Mouse (Mus musculus) heart, adult 9 months (tissue): ENCODE results near the gene Nav1.

Experiments
- DNase-seq, 2 experiments: peaks; one replicate each; pipeline ENCODE4 v3.0.0; 2022; ENCODE audit warnings: low spot score in 2 of 2

Gene Nav1

GRCm38 (mm10) chr1:135617344-135617743 is 10.2 kb upstream of the Nav1 start:
- DNase-seq: no peak

- peak; percentile 67 to 72 for DNase-seq
These were observed 8.9 kb upstream of the Nav1 start for GRCm38 (mm10) chr1:135615715-135616641.

- no peak for DNase-seq
These were observed 2.5 kb upstream of the Nav1 start for GRCm38 (mm10) chr1:135609621-135610020.

- no peak for DNase-seq
These were observed 610 bp downstream of the Nav1 start for GRCm38 (mm10) chr1:135606355-135607015.

- DNase-seq: no peak
These were observed 1.6 kb downstream of the Nav1 start for GRCm38 (mm10) chr1:135605530-135605929.

- no peak for DNase-seq
These were observed 2.6 kb downstream of the Nav1 start for GRCm38 (mm10) chr1:135604361-135605052.

GRCm38 (mm10) chr1:135603121-135603870 is 3.8 kb downstream of the Nav1 start:
- DNase-seq: no peak

- DNase-seq: no peak
These were observed 6.8 kb downstream of the Nav1 start for GRCm38 (mm10) chr1:135600023-135601005.

- DNase-seq: no peak
These were observed 8.7 kb downstream of the Nav1 start for GRCm38 (mm10) chr1:135598251-135598879.

- DNase-seq: no peak
These were observed 12.7 kb downstream of the Nav1 start for GRCm38 (mm10) chr1:135594279-135594903.

- peak; percentile 74 to 79 for DNase-seq
These were observed 13.4 kb downstream of the Nav1 start for GRCm38 (mm10) chr1:135593560-135594278.

GRCm38 (mm10) chr1:135590776-135591175 is 16.3 kb downstream of the Nav1 start:
- DNase-seq: peak; percentile 77 to 79

- DNase-seq: no peak
These were observed 18.1 kb downstream of the Nav1 start for GRCm38 (mm10) chr1:135588973-135589372.

- no peak for DNase-seq
These were observed 20.2 kb downstream of the Nav1 start for GRCm38 (mm10) chr1:135586903-135587302.

- DNase-seq: peak; percentile 43 to 50
These were observed 21.5 kb downstream of the Nav1 start for GRCm38 (mm10) chr1:135585573-135585972.

- DNase-seq: no peak
These were observed 22.2 kb downstream of the Nav1 start for GRCm38 (mm10) chr1:135584587-135585541.

- DNase-seq: peak; percentile 51 to 56
These were observed 23.2 kb downstream of the Nav1 start for GRCm38 (mm10) chr1:135583678-135584515.
